Mouse (Mus musculus) megakaryocyte progenitor cell, adult 5-6 weeks (primary cell): ENCODE data around the gene Tnni2. TPM values are rescaled to one million over a fixed set of nuclear protein-coding genes. Genes with fewer than 3 reads are reported as not detected.

ENCODE experiments used
- ATAC-seq: replicated peaks from 2 replicates; pipeline ENCODE4 v1.8.0; 2016; ENCODE audit warnings: mild to moderate bottlenecking, moderate TSS enrichment, inconsistent platforms; ENCODE audit not compliant: poor library complexity
- total RNA-seq, 2 experiments: library from RNA; stranded (forward) in 1 of 2; stranded (reverse) in 1 of 2; fragments of 157-497, 149-512 nt in 1 of 2; fragments of 200-1000 nt in 1 of 2; gene quantifications; 2 replicates each; pipeline versions ENCODE4 v1.2.3 to v1.2.4; 2015 to 2017

Gene Tnni2
- total RNA-seq, 2 experiments from 2014 or later, result 2.4 to 6.0 TPM

DNA sequence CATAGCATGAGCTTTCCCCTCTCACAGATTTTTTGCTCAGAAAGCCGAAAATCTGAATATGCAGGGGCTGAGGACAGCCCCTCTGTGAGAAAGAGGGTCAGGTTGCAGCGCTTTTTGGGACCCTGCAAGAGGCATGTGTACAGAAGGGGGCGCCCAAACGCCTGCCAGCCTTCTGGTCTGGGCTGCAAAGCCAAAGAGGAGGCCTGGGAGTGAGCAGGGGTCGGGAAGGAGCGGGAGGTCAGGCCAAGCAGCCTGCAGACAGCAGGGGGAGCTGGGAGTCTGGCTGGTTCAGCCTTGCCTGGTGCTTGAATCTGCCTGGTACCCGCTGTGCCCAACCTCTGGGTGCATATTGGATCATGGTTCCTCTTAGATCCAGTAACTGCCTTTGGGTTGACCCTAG is 13.4 kb upstream of the Tnni2 start:
- ATAC-seq, result peak; percentile 78

DNA sequence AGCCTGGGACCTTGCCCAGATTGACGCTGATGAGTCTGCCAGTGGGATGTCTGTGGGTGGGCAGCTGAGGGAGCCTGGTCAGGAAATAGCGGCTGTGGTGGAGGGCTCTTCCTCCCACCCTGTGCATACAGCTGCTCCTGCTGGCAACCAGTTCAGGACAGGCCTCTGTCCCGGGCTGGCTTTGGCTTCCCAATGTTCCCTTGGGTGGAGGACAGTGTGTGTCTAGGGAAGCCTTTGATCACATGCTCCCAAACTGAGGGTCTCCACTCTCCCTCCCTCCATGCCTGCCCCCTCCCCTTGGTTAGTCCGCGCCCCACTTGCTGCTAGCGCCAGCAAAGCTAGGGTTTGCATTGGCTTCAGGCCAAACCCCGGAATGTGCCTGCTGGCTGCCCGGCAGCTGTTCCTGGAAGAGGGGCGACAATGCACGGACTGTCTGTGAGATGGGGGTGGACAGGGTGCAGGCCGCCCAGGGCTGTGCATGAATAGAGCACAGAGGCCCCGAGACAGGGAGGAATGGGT is 11.4 kb upstream of the Tnni2 start:
- no peak for ATAC-seq

DNA sequence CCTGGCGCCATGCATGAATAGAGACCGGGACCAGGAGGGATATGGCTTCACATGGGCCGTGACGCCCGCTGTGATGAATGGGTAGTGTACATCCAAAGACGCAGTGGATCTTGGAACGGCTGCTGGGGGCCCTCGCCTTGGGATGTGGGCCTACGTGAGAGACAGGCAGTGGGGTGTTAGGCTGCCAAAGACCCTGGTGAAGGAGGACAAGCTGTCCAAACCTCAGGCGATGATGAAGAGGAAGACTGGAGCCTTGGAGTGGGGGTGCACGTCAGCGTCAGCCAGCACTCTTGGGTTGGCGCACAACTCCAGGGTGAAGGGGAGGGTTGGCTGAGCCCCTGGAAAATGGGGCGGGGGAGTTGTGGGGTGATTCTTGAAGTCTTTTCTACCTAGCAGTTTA is 10.5 kb upstream of the Tnni2 start:
- ATAC-seq, result no peak

DNA sequence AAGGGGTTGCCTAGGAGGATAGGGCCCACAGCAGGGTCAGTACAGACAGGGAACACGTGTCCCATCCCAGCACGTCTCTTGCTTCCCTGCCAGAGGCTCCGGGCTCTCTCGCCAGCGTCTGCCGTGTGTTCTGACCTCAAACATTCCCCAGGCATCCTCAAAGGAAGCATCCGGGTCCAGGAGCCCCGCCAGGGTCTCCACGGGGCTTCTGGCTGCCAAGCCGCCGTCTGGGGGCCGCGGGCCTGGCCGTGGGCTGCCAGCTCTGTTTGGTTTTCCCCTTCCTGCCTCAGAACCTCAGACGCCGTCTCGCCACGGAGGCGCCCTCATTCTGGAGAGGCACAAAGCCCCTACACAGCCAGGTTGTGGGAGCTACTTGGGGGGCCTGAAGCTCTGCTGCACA is 8.0 kb upstream of the Tnni2 start:
- no peak for ATAC-seq

DNA sequence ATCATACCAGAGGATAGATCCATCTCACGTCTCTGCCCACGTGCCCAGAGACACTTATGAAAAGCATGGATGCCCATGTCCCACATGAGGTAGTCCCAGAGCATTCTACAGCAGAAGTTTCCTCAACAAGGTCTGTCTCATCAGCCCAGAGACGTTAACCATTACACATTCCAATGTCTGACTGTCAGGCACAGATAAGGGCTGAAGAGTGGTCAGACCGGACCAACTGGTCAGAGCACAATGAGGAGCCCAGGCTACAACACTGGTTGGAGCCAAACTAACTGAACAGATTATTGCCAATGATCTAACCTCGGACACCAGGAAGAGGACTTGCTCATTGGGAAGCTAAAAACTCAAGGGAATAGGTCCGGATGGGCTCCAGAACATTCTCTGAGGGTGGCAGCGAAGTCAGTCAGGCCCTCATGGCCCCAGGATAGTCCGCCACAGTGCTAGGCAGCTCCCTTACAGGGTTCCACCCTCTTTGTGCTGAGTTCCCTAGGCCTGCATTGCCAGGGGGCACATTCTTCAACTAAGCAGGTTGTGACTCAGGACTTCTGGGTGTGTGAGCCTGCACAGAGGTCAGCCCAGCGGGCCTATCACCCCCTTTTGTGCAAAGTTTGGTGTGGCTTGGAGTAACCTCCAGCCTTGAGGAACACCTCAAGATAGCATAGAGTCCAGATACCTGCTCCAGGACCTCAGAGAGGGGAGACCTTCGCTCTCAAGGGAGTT is 7.3 kb upstream of the Tnni2 start, which contains the start of gene Syt8:
Syt8 (plus strand) TSS at position 714 of the 729 bp plus-strand sequence.
- no peak for ATAC-seq

DNA sequence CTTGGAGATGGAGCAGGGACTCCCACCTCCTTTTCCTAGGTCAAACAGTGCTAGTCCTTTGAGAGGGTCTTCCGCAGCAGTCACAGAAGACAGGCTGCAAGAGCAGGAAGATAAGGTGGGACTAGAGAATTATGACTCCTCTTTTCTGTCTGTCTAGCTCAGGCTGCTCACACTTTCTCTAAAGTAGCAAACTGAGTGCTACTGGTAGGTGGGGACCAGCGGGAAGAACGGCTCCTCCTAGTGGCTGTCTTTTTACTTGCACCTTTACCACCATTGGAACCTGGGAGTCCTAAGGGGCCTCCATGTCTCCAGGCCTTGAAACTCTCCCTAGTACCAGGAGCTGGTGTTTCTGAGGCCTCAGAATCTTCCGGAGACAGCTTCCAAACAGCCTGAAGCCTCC is 6.1 kb upstream of the Tnni2 start:
- ATAC-seq, result peak; percentile 77

DNA sequence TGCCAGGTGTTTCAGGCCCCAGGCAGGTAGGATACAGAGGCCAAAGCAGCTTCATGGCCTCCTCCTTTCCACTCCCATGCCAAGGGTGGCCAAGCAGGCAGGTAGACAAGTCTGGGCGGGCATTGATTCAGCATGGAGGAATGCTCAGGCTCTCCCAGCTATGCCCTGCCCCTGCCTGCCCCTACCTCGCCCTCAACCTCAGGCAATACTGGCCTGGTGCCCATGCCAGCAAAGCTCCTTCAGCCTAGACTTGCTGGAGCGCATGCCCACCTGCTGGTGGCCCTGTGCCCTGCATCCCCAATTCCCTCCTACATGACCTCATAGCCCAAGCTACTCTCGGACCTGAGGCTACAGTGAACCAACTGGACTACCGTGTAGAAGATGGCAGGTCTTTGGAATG is 4.3 kb upstream of the Tnni2 start:
- peak; percentile 69 for ATAC-seq

DNA sequence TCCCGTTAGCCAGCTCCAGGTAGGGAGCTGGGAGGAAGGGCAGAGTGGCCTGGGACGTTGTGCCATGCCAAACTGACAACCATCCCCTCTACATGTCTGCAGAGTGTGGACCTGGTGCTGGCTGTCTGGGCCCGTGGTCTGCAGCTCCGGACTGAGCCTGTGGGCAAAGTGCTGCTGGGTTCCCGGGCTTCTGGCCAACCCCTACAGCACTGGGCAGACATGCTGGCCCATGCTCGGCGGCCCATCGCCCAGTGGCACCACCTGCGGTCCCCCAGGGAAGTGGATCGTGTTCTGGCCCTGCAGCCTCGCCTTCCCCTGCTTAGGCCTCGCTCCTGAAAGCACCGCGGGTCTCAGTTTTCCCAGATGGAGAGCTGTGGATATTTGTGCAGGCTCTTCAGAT is 1.6 kb upstream of the Tnni2 start:
- no peak for ATAC-seq

DNA sequence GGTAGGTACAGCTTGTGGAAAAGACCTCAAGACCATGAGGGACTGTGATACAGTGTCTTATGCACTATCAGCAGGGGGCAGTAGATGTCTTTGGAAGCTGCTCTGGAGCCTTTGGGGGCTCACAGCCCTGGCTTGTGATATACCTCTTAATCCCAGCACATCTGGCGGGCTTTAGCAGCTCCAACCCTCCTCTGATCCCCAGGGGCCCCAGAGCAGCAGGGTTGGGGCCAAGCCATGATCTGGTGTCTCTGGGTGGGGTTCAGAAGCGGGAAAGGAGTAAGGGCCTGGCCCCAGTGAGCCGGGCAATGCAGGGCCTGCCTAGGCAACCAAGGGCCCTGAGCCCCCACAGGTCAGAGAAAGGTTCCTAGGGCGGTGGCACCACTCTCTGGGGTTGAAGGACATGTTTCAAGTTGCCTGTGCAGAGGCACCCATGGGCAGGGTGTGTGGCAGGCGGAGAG is 922 bp upstream of the Tnni2 start:
- ATAC-seq, result peak; percentile 40

DNA sequence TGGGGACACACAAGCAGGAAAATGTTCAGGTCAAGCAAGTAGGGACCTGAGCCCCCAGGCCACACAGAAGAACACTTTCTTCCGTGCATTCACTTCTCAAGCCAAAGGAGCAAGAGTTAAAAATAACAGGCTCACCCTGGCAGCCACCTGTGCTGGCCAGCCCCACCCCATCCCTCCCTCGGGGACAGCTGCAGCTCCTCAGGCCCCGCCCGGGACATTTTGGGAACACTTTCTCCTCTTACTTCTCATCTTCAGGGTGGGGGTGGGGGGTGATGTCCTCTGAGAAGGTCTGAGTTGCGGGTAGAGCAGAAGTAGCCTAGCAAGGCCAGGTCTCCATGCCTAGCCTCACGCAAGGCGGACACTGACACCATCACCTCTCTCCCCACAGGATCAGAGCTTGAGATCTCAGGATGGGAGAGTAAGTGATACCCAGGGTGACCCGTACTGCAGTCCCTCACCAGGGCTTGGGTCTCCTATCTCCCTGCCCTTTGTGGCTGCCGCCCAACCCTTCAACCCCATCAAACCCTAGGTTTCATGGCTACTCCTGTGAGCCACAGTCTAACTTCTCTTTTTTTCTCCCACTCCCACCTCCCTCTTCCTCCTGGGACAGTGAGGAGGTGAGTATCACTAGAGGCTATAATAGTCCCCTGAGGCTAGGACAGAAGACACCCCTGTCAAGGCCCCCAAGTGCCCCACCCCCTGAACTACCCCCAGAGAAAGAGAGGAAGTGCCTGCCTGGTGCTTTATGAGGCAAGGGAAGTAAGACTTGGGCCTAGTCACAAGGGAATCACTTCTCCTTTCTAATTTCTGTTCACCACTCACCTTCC is 686 bp downstream of the Tnni2 start:
- ATAC-seq, result peak; percentile 78

DNA sequence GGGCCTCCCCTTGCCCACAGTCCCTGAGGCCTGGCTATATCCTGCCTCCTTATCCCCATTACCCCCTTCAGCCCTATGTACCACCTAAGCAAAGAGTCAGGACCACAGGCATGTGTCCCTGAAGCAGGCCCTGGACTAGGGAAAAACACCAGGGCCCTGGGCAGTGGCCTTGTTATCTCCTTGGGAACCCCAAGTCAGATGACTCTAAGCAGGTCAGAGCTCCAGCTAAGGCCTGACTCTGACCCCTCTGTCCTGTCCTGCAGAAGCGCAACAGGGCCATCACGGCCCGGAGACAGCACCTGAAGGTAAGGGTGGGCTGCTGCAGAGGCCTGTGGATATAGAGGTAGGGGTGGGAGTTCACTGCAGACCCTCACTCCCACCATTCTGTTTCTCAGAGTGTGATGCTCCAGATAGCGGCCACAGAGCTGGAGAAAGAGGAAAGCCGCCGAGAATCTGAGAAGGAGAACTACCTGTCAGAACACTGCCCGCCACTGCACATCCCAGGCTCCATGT is 1.4 kb downstream of the Tnni2 start:
- no peak for ATAC-seq

DNA sequence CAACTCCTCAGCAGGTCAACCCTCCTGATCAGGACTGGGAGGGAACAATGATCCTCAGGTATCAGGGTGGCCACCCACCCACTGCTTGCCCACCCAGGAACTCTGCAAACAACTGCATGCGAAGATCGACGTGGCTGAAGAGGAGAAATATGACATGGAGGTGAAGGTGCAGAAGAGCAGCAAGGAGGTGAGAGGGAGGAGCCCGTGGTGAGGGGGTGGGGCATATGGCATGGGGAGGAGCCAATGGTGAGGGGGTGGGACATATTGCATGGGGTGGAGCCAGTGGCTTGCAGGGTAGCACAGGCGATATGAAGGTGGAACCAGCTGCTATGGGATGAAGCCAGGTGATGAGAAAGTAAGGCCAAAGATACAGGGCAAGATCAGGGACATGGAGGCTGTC is 1.9 kb downstream of the Tnni2 start:
- ATAC-seq, result peak; percentile 29

DNA sequence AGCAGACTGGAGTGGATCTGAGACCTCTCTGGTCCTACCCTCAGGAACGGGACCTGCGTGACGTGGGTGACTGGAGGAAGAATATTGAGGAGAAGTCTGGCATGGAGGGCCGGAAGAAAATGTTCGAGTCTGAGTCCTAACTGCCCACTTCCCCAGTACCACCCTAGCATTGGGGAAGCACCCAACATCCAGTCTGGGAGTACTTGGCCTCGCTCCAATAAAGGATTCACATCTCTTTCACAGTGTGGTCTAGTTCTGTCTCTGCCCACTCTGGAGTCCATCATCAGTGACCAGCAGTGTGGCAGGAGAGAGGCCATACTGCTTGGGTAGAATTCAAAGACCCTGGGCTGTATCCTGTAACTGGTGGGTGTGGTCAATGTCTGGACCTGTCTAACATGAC is 2.6 kb downstream of the Tnni2 start:
- no peak for ATAC-seq

DNA sequence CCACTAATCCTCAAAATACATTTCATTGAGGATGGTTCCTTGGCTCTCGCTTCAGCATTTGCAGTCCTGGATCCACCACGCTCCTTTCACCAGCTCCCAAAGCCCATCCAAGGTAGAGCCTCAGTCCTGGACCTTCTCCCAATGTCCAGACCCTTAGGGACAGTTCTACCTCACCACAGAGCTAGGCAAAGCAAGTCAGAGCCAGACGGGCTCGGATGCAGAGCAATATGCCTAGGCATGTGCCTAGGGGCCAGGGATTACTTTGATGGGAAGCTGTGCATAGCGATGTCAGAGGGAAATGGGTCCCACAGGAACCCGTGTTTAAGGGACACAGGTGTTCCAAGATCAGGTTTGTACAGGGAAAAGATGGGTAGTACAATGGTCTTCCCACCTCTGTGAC is 3.7 kb downstream of the Tnni2 start:
- ATAC-seq, result no peak

DNA sequence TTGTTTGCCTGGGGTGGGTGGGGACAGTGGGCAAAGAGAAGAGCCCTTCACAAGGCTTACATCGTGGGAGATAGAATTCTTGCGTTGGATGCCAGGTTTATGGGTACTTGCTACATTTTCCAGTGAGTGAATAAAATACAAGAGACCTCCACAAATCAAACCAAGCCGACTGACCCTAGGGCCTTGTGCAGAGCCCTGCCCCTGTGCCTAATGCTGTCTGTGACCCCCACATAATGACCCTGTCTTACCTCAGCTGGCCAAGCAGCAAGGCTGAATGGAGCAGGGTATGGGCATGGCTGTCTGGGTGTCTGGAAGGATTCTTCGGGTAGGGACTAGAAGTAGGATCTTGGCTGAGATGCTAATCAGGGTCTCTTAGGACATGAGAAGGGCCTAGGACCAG is 4.7 kb downstream of the Tnni2 start:
- no peak for ATAC-seq

DNA sequence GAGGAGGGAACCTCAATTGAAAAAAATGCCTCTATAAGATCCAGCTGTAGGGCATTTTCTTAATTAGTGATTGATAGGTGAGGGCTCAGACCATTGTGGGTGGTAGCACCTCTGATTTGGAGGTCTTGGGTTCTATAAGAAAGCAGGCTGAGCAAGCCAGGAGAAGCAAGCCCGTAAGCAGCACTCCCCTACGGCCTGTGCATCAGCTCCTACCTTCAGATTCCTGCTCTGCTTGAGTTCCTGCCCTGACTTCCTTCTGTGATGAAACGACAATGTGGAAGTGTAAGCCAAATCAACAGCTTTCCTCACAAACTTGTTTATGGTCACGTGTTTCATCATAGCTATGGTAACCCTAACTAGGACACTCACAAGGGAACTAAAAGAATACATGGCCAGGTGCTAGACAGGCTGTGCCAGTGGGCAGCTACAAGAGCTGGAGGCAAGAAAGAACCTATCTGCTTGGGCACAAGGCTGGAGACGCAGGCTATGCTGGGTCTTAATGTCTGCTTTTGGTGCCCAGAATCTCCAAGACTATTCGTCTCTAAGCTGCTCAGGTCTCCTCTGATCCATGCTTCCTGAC is 7.5 kb downstream of the Tnni2 start:
- ATAC-seq, result peak; percentile 83

DNA sequence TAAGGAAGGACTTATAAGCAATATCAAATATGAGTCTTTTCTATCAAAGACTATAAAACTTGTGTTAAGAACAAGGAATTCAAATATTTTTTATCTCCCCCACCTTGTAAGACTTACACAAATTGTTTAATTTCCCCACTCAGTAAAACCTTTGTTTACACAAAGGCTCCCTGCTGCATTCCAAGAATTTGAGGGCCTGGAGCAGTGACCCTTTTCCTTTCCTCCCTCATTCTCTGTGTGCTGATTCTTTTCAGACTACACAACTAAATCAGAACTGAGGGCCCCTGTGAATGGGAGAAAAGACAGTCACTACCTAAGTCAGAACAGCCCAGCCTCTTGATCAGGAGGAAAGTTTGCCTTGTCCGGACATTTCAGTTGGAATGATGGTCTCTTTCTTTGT is 13.1 kb downstream of the Tnni2 start:
- no peak for ATAC-seq

DNA sequence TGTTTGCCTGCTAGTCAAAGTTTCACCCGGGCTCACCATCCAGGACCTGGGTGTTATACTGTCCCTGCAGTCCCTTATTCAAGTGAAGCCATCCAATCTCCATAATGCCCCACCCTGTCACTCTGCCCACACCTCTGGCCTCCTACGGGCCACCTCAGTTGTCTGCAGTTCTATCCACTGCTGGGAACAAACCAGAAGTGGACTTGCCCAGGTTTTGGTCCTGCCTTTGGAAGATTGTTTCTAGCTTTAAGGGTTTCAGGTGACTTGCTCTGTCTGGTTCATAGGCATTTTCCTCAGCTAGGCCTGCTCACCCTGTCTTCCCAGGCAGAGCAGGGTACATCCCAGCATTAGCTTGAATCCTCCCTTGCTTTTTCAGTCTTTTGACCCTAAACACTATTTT is 13.6 kb downstream of the Tnni2 start:
- ATAC-seq, result no peak

DNA sequence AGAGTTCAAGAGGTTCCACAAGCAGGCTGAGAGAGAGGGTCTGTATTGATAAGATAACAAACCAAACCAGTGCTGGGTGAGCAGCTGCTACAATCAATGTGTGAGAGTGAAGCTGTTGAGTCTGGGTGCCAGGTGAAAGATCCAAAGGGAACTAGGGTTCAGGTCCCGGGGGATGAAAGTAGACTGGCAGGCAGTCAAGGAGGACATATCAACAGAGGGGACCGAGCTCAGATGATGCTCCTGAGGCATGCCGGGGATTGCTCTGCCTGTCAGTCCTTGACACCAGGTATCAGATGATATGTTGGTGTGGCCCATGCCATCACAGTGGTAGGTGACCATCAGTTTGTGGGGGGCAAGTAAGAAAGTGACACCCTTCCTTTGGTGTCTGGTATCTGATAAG is 15.2 kb downstream of the Tnni2 start:
- ATAC-seq, result no peak

DNA sequence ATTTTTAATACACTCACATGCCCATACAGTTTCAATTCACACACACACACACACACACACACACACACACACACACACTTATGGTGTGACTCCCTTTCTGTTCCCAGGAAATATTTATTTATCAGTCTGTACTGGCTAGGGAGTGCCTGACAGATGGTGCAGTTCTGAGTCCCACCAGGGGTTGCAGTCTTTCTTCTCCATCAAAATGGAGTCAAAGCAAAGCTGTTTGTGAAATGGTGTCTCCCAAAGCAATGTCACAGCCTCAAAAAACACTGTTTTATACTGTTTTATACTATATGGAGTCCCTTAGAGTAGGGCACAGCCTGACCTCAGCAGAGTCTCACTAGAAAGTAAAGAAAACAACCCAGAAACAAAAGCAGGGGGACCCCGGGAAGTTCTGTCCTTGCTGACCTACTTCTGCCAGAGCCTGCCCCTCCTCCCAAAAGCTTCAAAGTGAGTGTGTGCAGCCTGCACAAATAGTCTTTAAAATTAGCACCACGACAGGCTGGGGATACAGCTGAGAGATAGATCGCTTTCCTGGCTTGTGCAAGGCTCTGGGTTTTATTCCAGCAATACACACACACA is 15.7 kb downstream of the Tnni2 start:
- ATAC-seq, result no peak

DNA sequence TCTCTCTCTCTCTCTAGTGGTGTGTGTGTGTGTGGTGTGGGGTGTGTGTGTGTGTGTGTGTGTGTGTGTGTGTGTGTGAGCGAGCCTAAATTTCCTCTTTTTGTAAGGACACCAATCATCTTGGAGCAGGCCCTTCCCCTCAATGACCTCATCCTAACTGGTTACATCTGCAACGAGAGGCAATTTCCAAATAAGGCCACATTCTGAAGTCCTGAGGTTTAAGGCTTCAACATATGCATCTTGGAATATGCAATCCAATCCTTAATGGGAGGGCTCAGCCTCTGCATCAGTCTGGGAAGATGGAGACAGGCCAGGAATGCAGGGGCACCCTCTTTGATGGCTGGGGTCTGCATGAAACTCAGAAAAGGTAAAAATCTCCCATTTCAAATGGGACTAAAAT is 16.4 kb downstream of the Tnni2 start:
- peak; percentile 56 for ATAC-seq
